Mouse (Mus musculus): ENCODE measurements at regions not wholly inside any gene's neighbourhood (a gene's known extent, or its start where the extent isn't known, plus 50 kb on each side); places are given as distances from the start of the nearest gene placed in this dataset.

GRCm38 (mm10) chr16:52980995-52981394 lies 527.1 kb upstream of the Alcam start:
- TF ChIP-seq CTCF (IDR thresholded peaks at IDR 0.05; ENCODE audit: low read depth, low read length) (no peak), POLR2A (IDR thresholded peaks at IDR 0.05; ENCODE audit: insufficient read depth, low read length) (no peak)
